ENCODE assay signal across 20 mouse cellular contexts in the genomic region with DNA sequence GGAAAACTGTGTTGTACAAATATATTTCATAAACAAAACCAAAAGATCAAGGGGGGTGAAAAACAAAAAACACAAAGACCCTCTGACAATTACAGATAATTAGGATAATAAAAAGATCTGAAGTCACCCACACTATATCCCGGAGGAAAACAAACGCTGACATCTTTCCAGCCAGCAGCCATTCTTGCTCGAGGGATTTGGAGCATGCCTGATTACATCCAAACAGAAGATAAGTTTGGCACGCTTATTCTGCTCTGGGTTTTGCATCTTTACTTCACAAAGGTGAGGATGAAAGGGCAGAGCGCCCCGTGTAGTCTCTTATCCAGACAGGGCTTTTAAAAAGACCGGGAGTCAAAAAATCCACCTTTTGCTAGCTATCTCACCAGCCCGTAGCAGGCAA.
DNase-seq lines count a peak whose midpoint lies in the region; ATAC-seq and TF ChIP-seq lines count a peak whose summit lies in the region.
"Had no signal": no experiment of that assay in that cellular context is flagged by ENCODE, and none has a peak within 500 bp of the region (broad histone marks: within the 10 kb centered on the region; RNA-seq: fewer than 3 reads in every experiment).

No protein-coding gene starts in this region.

- 35% methylated on average over 8 of the region's 8 CpGs for WGBS in neural tube, embryonic 11.5 days
- WGBS in forebrain, postnatal 0 days: 6% methylated on average over 8 of the region's 8 CpGs
- WGBS in hindbrain, postnatal 0 days: 20% methylated on average over 8 of the region's 8 CpGs

- H3K4me1 ChIP-seq in neural tube, embryonic 11.5 days (ENCODE audit: control insufficient read depth, insufficient read depth, low read length): peaks cover 18% of the 10 kb centered on the region; the same call in 1 of the 2 replicates
- H3K4me1 ChIP-seq in forebrain, postnatal 0 days (ENCODE audit: insufficient read depth): no peaks in the 10 kb centered on the region; the same call in 1 of the 2 replicates
- peaks cover 13% of the 10 kb centered on the region for H3K4me1 ChIP-seq in hindbrain, postnatal 0 days (ENCODE audit: insufficient read depth, low read length)
- H3K4me1 ChIP-seq: liver, embryonic 13.5 days had no signal

- peak; percentile 35 for DNase-seq in neural tube, embryonic 11.5 days (ENCODE audit: low spot score)
- DNase-seq in neural tube, embryonic 10.5 days (ENCODE audit: extremely low spot score, low spot score): no peak
- DNase-seq in forebrain, postnatal 0 days: no peak
- peak; percentile 46 for DNase-seq in hindbrain, postnatal 0 days (ENCODE audit: low spot score)
- peak; percentile 58 for DNase-seq in retina, embryonic 14.5 days (ENCODE audit: low spot score)
- DNase-seq in cerebellum, postnatal 36 days: no peak
- DNase-seq in ovary, postnatal 10 days (ENCODE audit: low spot score): no peak
- DNase-seq in cerebellum, adult 9-11 months: no peak
- DNase-seq: adrenal gland, postnatal 14 days; cerebellum, adult 9-10 months; gastrocnemius, postnatal 36 days; heart, postnatal 36 days; kidney, adult 18-20 months; layer of hippocampus, postnatal 36 days; liver, embryonic 13.5 days had no signal

- H3K4me2 ChIP-seq in neural tube, embryonic 11.5 days (ENCODE audit: low read depth): no peak overlapping the region
- H3K4me2 ChIP-seq in forebrain, postnatal 0 days (ENCODE audit: low read depth): peak overlapping the region; percentile 28
- peak overlapping the region; percentile 42 for H3K4me2 ChIP-seq in hindbrain, postnatal 0 days (ENCODE audit: low read depth, low read length)
- H3K4me2 ChIP-seq: embryonic facial prominence, embryonic 13.5 days; heart, embryonic 12.5 days; liver, embryonic 13.5 days; midbrain, embryonic 12.5 days had no signal

- no peaks in the 10 kb centered on the region for H3K27me3 ChIP-seq in neural tube, embryonic 11.5 days (ENCODE audit: control insufficient read depth, insufficient read depth, low read length)
- H3K27me3 ChIP-seq in forebrain, postnatal 0 days (ENCODE audit: insufficient read depth, low read length): no peaks in the 10 kb centered on the region
- no peaks in the 10 kb centered on the region for H3K27me3 ChIP-seq in hindbrain, postnatal 0 days (ENCODE audit: insufficient read depth, low read length)
- H3K27me3 ChIP-seq: embryonic facial prominence, embryonic 13.5 days; heart, embryonic 12.5 days; liver, embryonic 13.5 days; midbrain, embryonic 12.5 days had no signal

- H3K4me3 ChIP-seq in neural tube, embryonic 11.5 days (ENCODE audit: low read depth, low read length): no peak overlapping the region
- no peak overlapping the region for H3K4me3 ChIP-seq in forebrain, postnatal 0 days (ENCODE audit: low read depth, low read length)
- H3K4me3 ChIP-seq in hindbrain, postnatal 0 days (ENCODE audit: low read length): no peak overlapping the region
- H3K4me3 ChIP-seq: embryonic facial prominence, embryonic 13.5 days; heart, embryonic 12.5 days; limb, embryonic 10.5 days; liver, embryonic 13.5 days; midbrain, embryonic 12.5 days had no signal

- H3K36me3 ChIP-seq in neural tube, embryonic 11.5 days (ENCODE audit: control insufficient read depth, insufficient read depth, low read length): peaks cover 2% of the 10 kb centered on the region
- H3K36me3 ChIP-seq in forebrain, postnatal 0 days (ENCODE audit: insufficient read depth): peaks cover 19% of the 10 kb centered on the region
- no peaks in the 10 kb centered on the region; the same call in 1 of the 2 replicates for H3K36me3 ChIP-seq in hindbrain, postnatal 0 days (ENCODE audit: insufficient read depth, low read length)

- no peak overlapping the region for H3K9ac ChIP-seq in neural tube, embryonic 11.5 days (ENCODE audit: low read length)
- H3K9ac ChIP-seq in forebrain, postnatal 0 days: no peak overlapping the region
- no peak overlapping the region for H3K9ac ChIP-seq in hindbrain, postnatal 0 days (replicated peaks; ENCODE audit: low read length)
- H3K9ac ChIP-seq: embryonic facial prominence, embryonic 13.5 days; heart, embryonic 12.5 days; liver, embryonic 13.5 days; midbrain, embryonic 12.5 days had no signal

- peak; percentile 45; the same call in 1 of the 2 replicates for ATAC-seq in neural tube, embryonic 11.5 days (ENCODE audit: insufficient read depth, low FRiP score, low TSS enrichment)
- no peak for ATAC-seq in forebrain, postnatal 0 days
- ATAC-seq in hindbrain, postnatal 0 days: no peak
- ATAC-seq: lung, postnatal 0 days had no signal

- H3K27ac ChIP-seq in neural tube, embryonic 11.5 days (ENCODE audit: low read depth, low read length): no peak overlapping the region
- H3K27ac ChIP-seq in forebrain, postnatal 0 days (ENCODE audit: low read depth, low read length): no peak overlapping the region
- H3K27ac ChIP-seq in hindbrain, postnatal 0 days: no peak overlapping the region
- H3K27ac ChIP-seq: embryonic facial prominence, embryonic 13.5 days; limb, embryonic 10.5 days; liver, embryonic 13.5 days; midbrain, embryonic 12.5 days had no signal

- TF ChIP-seq CTCF in forebrain, postnatal 0 days (IDR thresholded peaks at IDR 0.05; ENCODE audit: low read depth): no peak
- TF ChIP-seq CTCF in hindbrain, postnatal 0 days (IDR thresholded peaks at IDR 0.05; ENCODE audit: low read depth): no peak

- no peaks in the 10 kb centered on the region for H3K9me3 ChIP-seq in neural tube, embryonic 11.5 days (ENCODE audit: control insufficient read depth, low read length)
- H3K9me3 ChIP-seq in forebrain, postnatal 0 days (ENCODE audit: low read length): no peaks in the 10 kb centered on the region
- H3K9me3 ChIP-seq in hindbrain, postnatal 0 days (ENCODE audit: low read length): no peaks in the 10 kb centered on the region
- H3K9me3 ChIP-seq: embryonic facial prominence, embryonic 13.5 days; heart, embryonic 12.5 days; limb, embryonic 10.5 days; liver, embryonic 13.5 days; midbrain, embryonic 12.5 days had no signal

Comparison
In these comparisons a context has a peak if more than half of its experiments do, and no peak if none do; other contexts are left out.
1. DNase-seq: peak in neural tube, embryonic 11.5 days (single experiment), hindbrain, postnatal 0 days (single experiment) and retina, embryonic 14.5 days (single experiment); none in neural tube, embryonic 10.5 days (single experiment), forebrain, postnatal 0 days (single experiment), cerebellum, postnatal 36 days (0 of 2), ovary, postnatal 10 days (single experiment) and cerebellum, adult 9-11 months (single experiment).